Mouse (Mus musculus) urinary bladder, postnatal 10 days (tissue): ENCODE results near the gene Gpr88.

ENCODE experiments used
- DNase-seq: peaks from one replicate; pipeline ENCODE4 v3.0.0; 2022; ENCODE audit warnings: low spot score

Gpr88 gene

GRCm38 (mm10) chr3:116253077-116253531, at the start of gene Gpr88:
TSS of gene Gpr88 (minus strand) at chr3:116253503.
- DNase-seq: peak; percentile 18

DNA sequence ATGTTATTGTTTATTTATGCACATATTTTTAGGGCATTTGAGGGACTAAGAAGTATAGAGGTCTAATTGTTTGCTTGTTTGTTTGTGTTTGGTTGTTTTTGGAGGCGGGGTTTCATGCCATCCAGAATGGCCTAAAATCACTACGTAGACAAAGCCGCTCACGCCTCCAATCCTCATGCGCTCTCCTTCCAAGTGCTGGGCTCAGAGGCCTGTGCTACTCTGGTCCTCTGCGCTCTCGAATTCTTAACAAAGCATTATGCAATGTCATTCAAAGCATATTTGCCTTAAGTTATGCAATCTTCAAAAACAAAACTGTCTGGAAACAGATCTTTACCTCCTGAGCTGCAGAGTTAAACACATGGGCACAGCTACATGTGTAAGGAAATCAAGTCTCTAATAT, 49.3 kb upstream of the Gpr88 start:
- no peak for DNase-seq

DNA sequence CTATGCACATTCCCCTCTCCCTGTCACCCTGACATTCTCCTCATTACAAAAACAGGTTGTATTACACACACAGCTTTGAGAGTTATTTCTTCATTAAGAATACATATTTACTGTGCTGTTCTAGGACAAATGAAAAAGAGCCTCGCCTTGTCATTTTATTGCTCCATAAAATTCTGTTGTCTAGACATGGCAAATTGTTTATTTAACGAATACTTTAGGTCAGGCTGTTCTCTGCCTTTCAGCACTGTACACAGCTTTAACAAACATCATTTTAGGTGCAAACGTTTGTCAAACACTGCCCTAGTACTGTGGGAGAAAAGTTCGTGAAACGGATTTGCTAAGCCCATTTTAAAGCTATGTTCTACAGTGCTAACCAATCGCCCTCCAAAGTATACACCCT, 48.5 kb upstream of the Gpr88 start:
- no peak for DNase-seq

DNA sequence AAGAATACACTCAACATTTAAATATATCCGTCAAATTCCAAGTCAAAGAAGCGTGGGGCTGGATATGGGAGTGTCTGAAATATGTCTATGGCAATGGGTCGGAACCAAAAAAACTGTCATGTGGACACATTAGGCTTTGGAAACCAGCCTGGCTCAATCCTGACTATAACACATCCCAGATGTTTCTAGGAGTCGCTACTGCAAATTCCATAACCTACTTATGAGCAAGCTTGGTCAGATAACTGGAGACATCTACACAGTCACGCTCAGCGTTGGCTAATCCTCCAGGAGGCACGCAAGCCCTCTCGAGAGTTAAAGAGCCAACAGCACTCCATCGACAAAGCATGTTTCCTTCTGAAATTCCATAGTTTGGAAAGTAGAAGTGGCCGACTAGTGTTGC, 45.4 kb upstream of the Gpr88 start:
- no peak for DNase-seq

DNA sequence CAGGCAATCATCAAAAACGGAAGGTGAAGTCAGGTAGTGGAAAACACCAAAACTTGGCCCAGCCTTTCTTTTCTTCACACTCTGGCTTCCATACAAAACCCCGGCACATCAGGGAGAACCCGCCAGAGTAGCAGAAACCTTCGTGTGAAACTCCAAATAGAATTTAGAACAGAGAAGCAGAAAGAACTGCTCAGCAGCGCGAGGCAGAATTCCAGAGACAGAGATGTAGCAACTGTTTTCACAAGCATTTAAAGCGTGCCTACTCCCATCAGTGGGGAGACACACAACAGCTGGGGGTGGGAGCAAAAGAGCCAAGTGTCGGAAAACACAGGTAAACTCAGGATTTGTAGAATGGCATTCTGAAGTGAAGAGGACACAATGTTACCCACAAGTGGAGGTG, 44.7 kb upstream of the Gpr88 start:
- DNase-seq: no peak

- no peak for DNase-seq
Measured at GRCm38 (mm10) chr3:116297170-116297569, 43.9 kb upstream of the Gpr88 start.

- no peak for DNase-seq
Measured at GRCm38 (mm10) chr3:116290041-116290815, 36.9 kb upstream of the Gpr88 start.

- no peak for DNase-seq
Measured at GRCm38 (mm10) chr3:116288833-116289232, 35.5 kb upstream of the Gpr88 start.

DNA sequence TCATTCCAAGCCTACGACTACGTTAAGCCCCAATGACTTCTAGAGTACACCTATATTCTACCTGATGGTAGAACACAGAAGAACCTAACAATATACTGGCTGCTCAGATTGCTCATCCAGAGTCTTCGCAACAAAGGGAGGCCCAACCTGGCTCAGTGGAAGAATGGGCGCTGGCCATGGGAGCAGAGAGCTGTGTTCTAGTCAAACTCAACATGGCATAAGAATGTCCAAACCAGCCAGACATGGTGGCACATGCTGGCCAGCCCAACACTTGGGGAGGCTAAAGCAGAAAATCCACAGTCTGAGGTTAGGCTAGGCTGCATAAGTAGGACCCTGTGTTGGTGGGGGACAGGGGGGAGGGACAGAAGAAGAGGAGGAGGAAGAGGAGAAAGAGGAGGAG, 31.4 kb upstream of the Gpr88 start:
- no peak for DNase-seq

GRCm38 (mm10) chr3:116283996-116284395, 30.7 kb upstream of the Gpr88 start:
- DNase-seq: no peak

DNA sequence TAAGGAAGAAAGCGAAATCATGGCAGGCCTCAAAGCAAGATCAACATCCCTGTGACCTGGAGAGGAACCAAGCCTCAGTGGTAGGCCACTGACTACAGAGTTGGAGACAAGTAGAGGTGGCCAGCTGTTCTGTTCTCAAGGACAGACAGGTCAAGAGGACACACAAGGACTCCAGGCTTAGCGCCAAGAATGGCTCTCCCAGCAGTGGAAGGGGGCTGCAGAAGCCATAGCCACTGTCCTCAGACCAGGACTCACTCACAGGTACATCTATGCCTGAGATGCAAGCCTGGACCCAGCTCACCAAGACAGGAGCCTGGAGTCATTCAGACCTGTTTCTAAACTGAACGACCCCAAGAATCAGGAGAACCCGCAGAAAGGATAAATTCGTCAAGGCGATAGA, 28.4 kb upstream of the Gpr88 start:
- no peak for DNase-seq

DNA sequence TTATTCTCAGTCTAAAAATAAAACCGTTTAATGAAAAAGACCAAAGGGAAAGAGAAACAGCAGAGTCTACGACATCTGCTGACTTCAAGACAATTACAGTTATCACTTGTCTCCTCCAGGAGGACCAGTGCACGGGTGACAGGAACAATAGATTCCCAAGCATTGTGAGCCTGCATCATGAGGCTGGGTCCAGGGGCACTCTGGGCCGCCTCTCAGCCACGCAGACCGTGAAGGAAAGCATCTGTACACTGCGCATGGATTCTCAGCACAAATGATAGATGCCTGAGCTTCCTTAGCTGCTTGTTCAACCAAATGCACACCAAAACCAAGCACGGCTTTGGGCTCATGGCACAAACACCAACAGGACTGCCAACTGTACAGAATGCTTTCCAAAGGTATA, 23.8 kb upstream of the Gpr88 start:
- no peak for DNase-seq

DNA sequence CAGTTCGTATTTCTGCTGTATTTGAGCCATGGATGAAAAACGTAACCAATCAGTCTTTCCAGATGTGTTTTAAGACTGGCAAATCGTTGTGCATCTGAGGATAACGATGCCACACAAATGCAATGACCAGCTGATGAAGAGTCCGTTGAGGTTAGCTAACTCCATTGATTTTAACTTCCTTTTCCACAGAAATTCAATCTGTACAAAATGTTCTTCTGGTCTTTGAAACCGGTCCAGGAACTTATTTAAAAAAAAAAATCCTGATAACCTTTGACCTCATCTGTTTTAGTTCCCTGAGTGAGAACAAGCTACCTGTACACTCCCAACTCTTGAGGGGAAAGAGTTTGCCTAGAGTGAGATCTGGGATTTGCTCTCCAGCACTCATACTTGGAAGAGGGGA, 18.4 kb upstream of the Gpr88 start:
- no peak for DNase-seq

- DNase-seq: no peak
Measured at GRCm38 (mm10) chr3:116267036-116267654, 13.8 kb upstream of the Gpr88 start.

- DNase-seq: no peak
Measured at GRCm38 (mm10) chr3:116266360-116266759, 13.1 kb upstream of the Gpr88 start.

DNA sequence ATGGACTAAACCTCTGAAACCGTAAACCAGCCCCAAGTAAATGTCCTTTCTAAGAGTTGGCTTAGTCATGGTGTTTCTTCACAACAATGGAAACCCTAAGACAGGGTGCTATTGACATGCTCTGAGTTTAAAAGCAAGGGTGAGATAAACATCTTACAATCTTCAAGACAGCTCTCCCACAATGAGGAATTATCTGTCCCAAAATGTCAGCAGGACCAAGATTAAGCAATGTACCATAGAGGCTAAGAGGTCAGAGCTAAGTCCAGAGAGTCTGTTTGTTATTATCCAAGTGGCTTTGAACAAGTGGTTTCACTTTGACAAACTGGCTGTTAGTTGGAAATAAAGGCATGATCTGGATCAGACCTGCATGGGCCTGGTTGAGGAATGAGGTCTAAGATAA, 10.7 kb upstream of the Gpr88 start:
- no peak for DNase-seq

DNA sequence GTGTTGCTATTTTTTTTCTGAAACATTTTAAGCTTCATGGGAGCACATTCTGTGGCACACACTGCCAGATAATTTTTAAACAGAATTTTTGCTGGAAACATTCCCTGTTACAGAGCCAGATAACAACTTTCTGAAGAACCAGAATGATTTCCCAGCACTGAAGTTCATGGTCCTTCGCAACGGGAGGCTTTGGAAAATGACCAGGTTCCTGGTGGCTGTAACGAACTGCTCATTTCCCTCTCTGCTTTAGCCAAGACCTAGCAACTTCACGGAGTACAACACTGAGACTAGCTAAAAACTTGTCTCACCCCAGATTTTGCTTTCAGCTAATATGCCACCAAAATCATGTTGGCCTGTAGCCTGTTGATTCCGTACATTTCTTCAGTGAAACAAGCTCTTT, 9.8 kb upstream of the Gpr88 start:
- no peak for DNase-seq

- DNase-seq: no peak
Measured at GRCm38 (mm10) chr3:116256104-116256503, 2.8 kb upstream of the Gpr88 start.

DNA sequence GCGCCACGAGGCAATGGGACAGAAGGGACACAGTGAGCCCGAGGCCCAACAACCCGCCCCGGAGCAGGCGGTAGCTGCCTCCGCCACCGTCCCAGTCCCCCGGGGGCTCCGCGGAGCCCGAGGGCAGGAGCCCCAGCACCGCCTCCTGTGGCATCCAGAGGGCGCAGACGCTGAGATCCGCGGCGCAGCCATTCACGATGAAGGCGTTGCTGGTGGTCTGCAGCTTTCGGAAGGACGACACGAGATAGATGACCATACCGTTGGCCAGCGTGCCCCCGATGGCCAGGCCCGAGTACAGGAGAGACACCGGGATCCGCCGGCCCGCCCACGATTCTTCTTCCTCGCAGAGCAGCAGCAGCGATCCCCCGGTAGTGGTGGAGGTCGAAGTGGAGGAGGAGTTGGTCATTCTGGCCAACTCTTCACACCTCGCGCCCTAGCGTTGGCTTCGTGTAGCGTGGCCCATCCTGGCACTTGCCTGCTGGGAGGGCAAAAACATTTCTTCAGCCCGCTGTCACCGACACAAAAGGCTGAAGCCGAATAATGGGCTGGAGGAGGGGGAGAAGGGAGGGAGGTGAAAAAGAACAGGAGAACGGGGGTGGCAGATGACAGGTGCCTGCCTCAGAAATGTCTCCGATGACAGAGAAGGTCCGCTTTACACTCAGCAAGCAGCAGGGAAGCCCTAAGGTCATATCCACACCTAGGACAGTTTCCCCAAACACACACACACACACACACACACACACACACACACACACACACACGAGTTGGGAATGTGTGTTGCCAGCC, 855 bp downstream of the Gpr88 start:
- DNase-seq: no peak

GRCm38 (mm10) chr3:116251481-116252254, 1.6 kb downstream of the Gpr88 start:
- DNase-seq: no peak

DNA sequence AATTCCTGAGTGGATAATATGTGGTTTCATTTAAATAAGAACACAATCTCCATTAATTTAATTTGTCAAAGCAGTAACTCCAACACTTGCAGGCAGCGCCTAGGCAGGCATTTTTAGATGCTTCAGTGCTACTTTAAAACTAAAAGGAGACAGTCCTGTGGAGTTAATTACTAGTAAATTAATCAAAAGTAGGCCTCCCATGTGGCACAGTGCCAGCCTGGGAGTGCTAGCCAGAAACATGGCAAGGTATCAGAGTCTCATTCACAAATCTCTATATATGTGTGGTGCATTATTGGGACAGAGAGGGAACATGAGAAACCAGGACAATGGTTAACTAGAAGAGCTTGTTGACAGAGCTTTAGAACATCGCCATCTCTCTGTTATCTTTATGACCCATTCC, 4.3 kb downstream of the Gpr88 start:
- DNase-seq: no peak

GRCm38 (mm10) chr3:116244476-116244875, 8.8 kb downstream of the Gpr88 start:
- DNase-seq: no peak
